Mouse (Mus musculus) erythroblast, embryonic 14.5 days (primary cell): Measurements from ENCODE around the gene Zfp26. TPM values are rescaled to one million over a fixed set of nuclear protein-coding genes. Genes with fewer than 3 reads are reported as not detected.

ENCODE experiments used
- H3K27me3 ChIP-seq: 2 replicates; pipeline ENCODE4 v1.6.1; 2012; ENCODE audit warnings: inconsistent platforms; ENCODE audit not compliant: control insufficient read depth
- H3K36me3 ChIP-seq: 2 replicates; pipeline ENCODE4 v1.6.1; 2012; ENCODE audit warnings: mild to moderate bottlenecking, inconsistent platforms; ENCODE audit not compliant: control insufficient read depth
- H3K4me1 ChIP-seq: 2 replicates; pipeline ENCODE4 v1.6.1; 2012; ENCODE audit warnings: inconsistent platforms; ENCODE audit not compliant: control insufficient read depth
- H3K4me3 ChIP-seq: replicated peaks from 2 replicates; pipeline ENCODE3; 2012; ENCODE audit warnings: moderate library complexity, mild to moderate bottlenecking, inconsistent platforms
- H3K9me3 ChIP-seq: 2 replicates; pipeline ENCODE4 v1.6.1; 2012; ENCODE audit warnings: low read length, inconsistent platforms, mixed read lengths; ENCODE audit not compliant: control insufficient read depth
- GATA1 ChIP-seq: IDR thresholded peaks from 2 replicates; pipeline ENCODE4 v1.6.1; 2012; ENCODE audit warnings: low read length, inconsistent platforms, mixed read lengths
- TAL1 ChIP-seq: IDR thresholded peaks from 3 replicates; pipeline ENCODE4 v1.6.1; 2012; ENCODE audit warnings: low read length, inconsistent platforms, mixed read lengths
- polyA plus RNA-seq: library from polyadenylated mRNA; stranded (reverse); fragments of >175 nt; gene quantifications from 2 replicates; pipeline ENCODE4 v1.2.3, GENCODE M21; 2012

Zfp26 gene
- polyA plus RNA-seq, 1 experiment: under 0.01 TPM

DNA sequence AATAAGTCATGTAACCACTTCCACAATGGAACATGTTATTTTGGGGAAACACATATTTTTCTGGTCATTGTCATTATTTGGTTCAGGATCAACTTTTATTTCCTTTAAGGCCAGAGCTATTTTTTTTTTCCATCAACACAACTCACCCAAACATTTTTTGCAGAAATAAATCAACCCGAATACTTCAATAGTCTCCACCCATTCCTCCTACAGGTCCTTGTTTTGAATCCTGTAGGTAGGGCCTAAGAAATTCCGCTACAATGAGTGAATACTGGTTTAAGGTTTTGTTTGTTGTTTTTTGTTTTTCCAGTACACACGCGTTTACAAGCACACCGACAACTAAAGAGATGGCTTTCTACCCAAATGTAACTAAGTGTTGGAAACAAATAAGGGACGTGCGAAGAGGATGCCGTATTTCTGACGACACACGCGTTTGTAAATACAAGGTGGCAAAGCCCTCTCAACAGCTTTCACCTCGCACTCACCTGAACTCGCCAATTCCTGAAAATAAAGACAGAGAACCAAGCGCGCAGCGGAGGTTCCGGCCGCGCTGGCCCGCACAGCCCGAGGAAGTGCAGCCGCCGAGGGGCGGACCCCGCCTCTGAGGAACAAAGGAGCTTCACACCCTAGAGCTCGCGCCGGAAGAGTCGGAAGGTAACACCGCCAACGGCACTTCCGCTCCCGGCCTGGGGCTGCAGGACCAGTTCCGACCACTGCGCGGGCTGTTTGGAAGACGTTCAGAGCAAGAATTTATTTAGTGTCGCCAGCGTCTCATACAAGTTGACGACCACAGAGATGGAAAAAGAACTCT is 75.2 kb downstream of the Zfp26 start, which contains the start of gene Zfp560:
Gene Zfp560, minus strand, starts transcription at position 646 of the 811 bp plus-strand sequence.
- Histone ChIP-seq H3K27me3 (no peaks in the 10 kb centered on the region), H3K36me3 (no peaks in the 10 kb centered on the region), H3K4me3 (peak within 1 kb of the TSS; percentile 87), H3K9me3 (no peaks in the 10 kb centered on the region), H3K4me1 (peaks cover 17% of the 10 kb centered on the region)
- TF ChIP-seq TAL1 (no peak), GATA1 (no peak)

- no peak for TF ChIP-seq GATA1
- no peak for TF ChIP-seq TAL1
- Histone ChIP-seq H3K9me3 (no peaks in the 10 kb centered on the region), H3K4me3 (no peak overlapping the region), H3K36me3 (no peaks in the 10 kb centered on the region), H3K27me3 (no peaks in the 10 kb centered on the region), H3K4me1 (peaks cover 17% of the 10 kb centered on the region)
Measured at GRCm38 (mm10) chr9:20383659-20384058, 76.3 kb downstream of the Zfp26 start.

Other genes starting within 250 kb of the Zfp26 start
- gene Olfr871, start 248.0 kb downstream of the Zfp26 start, polyA plus RNA-seq: not detected in 2 replicates
- gene Olfr872, start 223.0 kb downstream of the Zfp26 start, polyA plus RNA-seq: not detected in 2 replicates
- gene Olfr39, start 177.8 kb downstream of the Zfp26 start, polyA plus RNA-seq: not detected in 2 replicates
- gene Olfr873, start 161.6 kb downstream of the Zfp26 start, polyA plus RNA-seq: not detected in 2 replicates
- gene Olfr18, start 124.1 kb downstream of the Zfp26 start, polyA plus RNA-seq: not detected in 2 replicates
- 0.04 and 0.06 TPM in 2 replicates for gene Zfp560, start 75.0 kb downstream of the Zfp26 start, polyA plus RNA-seq
- gene Zfp426, start 32.6 kb upstream of the Zfp26 start, polyA plus RNA-seq: 0.08 and 0.44 TPM in 2 replicates
- 0.03 and 0.04 TPM in 2 replicates for gene Zfp266, start 61.3 kb upstream of the Zfp26 start, polyA plus RNA-seq
- 0.11 and 0.13 TPM in 2 replicates for gene Zfp846, start 121.1 kb upstream of the Zfp26 start, polyA plus RNA-seq
- 2.7 and 3.2 TPM in 2 replicates for gene Ubl5, start 182.7 kb upstream of the Zfp26 start, polyA plus RNA-seq
- gene Fbxl12, start 184.6 kb upstream of the Zfp26 start, polyA plus RNA-seq: 0.38 and 0.83 TPM in 2 replicates
- 2.3 and 2.4 TPM in 2 replicates for gene Pin1, start 191.9 kb upstream of the Zfp26 start, polyA plus RNA-seq